ENCODE assay signal across 23 mouse cellular contexts in the genomic region with DNA sequence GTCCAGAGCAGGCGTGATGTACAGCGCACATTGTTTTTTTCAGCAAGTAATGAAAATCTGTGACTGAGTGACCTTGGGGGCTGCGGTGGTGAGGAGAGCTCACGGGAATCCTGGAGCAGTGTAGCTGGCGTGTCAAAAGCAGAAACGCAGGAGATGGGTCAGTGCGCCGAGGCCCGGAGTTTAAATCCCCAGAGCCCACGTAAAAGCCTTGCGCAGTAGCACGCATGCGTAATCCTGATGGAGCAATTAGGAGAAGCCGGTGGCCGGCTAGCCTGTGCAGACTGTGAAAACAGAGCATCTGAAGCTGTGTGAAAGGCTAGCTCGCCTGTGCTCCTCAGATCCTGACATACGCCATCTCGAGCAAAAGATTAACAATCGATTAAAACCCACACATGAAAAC. TPM values are rescaled to one million over a fixed set of nuclear protein-coding genes. Genes with fewer than 3 reads are reported as not detected.
DNase-seq lines count a peak whose midpoint lies in the region; ATAC-seq and TF ChIP-seq lines count a peak whose summit lies in the region.
"Had no signal": no experiment of that assay in that cellular context is flagged by ENCODE, and none has a peak within 500 bp of the region (broad histone marks: within the 10 kb centered on the region; RNA-seq: fewer than 3 reads in every experiment).

No protein-coding gene starts in this region.

- H3K9ac ChIP-seq in hindbrain, embryonic 14.5 days: peak overlapping the region; percentile 25
- 0 out of 2 replicates have a peak overlapping the region, but pooled peaks have one; percentile 16 for H3K9ac ChIP-seq in midbrain, embryonic 14.5 days (replicated peaks; ENCODE audit: low read length)
- H3K9ac ChIP-seq: embryonic facial prominence, embryonic 15.5 days; heart, embryonic 12.5 days; liver, embryonic 15.5 days had no signal

- ATAC-seq in hindbrain, embryonic 14.5 days (ENCODE audit: low FRiP score): no peak
- ATAC-seq in midbrain, embryonic 14.5 days (ENCODE audit: low FRiP score, low TSS enrichment): no peak
- ATAC-seq: forebrain, embryonic 16.5 days; inflammation-experienced regulatory T-cells, adult 6 months had no signal

- TF ChIP-seq POLR2A in kidney, adult 2 months (IDR thresholded peaks at IDR 0.05; ENCODE audit: low read depth, low read length): no peak

- H3K9me3 ChIP-seq in hindbrain, embryonic 14.5 days (ENCODE audit: control insufficient read depth, low read length): no peaks in the 10 kb centered on the region
- H3K9me3 ChIP-seq in midbrain, embryonic 14.5 days (ENCODE audit: control insufficient read depth, low read length): no peaks in the 10 kb centered on the region
- H3K9me3 ChIP-seq: embryonic facial prominence, embryonic 15.5 days; heart, embryonic 12.5 days; limb, embryonic 10.5 days; liver, embryonic 15.5 days had no signal

- 57% methylated on average over 19 of the region's 19 CpGs for WGBS in hindbrain, embryonic 14.5 days
- WGBS in midbrain, embryonic 14.5 days: 63% methylated on average over 19 of the region's 19 CpGs
- 90% methylated on average over 19 of the region's 19 CpGs for WGBS in kidney, adult 2 months

- DNase-seq in adrenal gland, adult 2 months: peak; percentile 35
- no peak for DNase-seq in adrenal gland, postnatal 14 days
- peak; percentile 14 for DNase-seq in R1 (ENCODE audit: low read depth, low spot score)
- DNase-seq in hindbrain, embryonic 14.5 days (ENCODE audit: low spot score): no peak
- peak; percentile 68 for DNase-seq in midbrain, embryonic 14.5 days
- no peak for DNase-seq in thymus, postnatal 10 days (ENCODE audit: low spot score in 2 of 2)
- no peak for DNase-seq in kidney, adult 2 months
- no peak for DNase-seq in kidney, adult 11 months
- DNase-seq: cerebellum, adult 9-10 months; gastrocnemius, postnatal 10 days; heart, postnatal 10 days; kidney, adult 8-10 months; kidney, postnatal 10 days; liver; thymus, postnatal 25 days had no signal

- no peak for TF ChIP-seq CTCF in kidney, adult 2 months (conservative IDR thresholded peaks at IDR 0.05; ENCODE audit: insufficient read depth, insufficient read length, low read depth, low read length)

- H3K27ac ChIP-seq in hindbrain, embryonic 14.5 days: peak overlapping the region; percentile 54; the same call in 1 of the 2 replicates
- H3K27ac ChIP-seq in midbrain, embryonic 14.5 days (replicated peaks; ENCODE audit: low read depth, low read length): peak overlapping the region; percentile 58
- H3K27ac ChIP-seq in kidney, adult 2 months (ENCODE audit: insufficient read depth, low read depth, low read length): no peak overlapping the region
- H3K27ac ChIP-seq: embryonic facial prominence, embryonic 15.5 days; layer of hippocampus, adult 2 months; limb, embryonic 10.5 days; liver, embryonic 15.5 days had no signal

- H3K4me2 ChIP-seq in hindbrain, embryonic 14.5 days (replicated peaks): peak overlapping the region; percentile 27
- H3K4me2 ChIP-seq in midbrain, embryonic 14.5 days (ENCODE audit: low read length): peak overlapping the region; percentile 21
- H3K4me2 ChIP-seq: embryonic facial prominence, embryonic 15.5 days; heart, embryonic 12.5 days; liver, embryonic 15.5 days had no signal

- H3K36me3 ChIP-seq in hindbrain, embryonic 14.5 days (replicated peaks; ENCODE audit: control insufficient read depth, insufficient read depth): no peaks in the 10 kb centered on the region
- no peaks in the 10 kb centered on the region for H3K36me3 ChIP-seq in midbrain, embryonic 14.5 days (ENCODE audit: control insufficient read depth, insufficient read depth, low read length)
- H3K36me3 ChIP-seq in kidney, adult 2 months (ENCODE audit: control insufficient read depth, insufficient read depth, low read length): no peaks in the 10 kb centered on the region; the same call in 1 of the 2 replicates
- H3K36me3 ChIP-seq: heart, embryonic 12.5 days; limb, embryonic 10.5 days had no signal

- no peak overlapping the region for H3K4me3 ChIP-seq in hindbrain, embryonic 14.5 days (replicated peaks; ENCODE audit: low read length)
- no peak overlapping the region for H3K4me3 ChIP-seq in midbrain, embryonic 14.5 days (replicated peaks; ENCODE audit: low read depth, low read length)
- H3K4me3 ChIP-seq in kidney, adult 2 months (ENCODE audit: insufficient read depth, low read depth, low read length): no peak overlapping the region
- H3K4me3 ChIP-seq: embryonic facial prominence, embryonic 15.5 days; heart, embryonic 12.5 days; layer of hippocampus, adult 2 months; limb, embryonic 10.5 days; liver, embryonic 15.5 days; myocyte had no signal

- H3K4me1 ChIP-seq in hindbrain, embryonic 14.5 days (replicated peaks; ENCODE audit: control insufficient read depth, insufficient read depth, low read length): peaks cover 7% of the 10 kb centered on the region; the same call in 1 of the 2 replicates
- H3K4me1 ChIP-seq in midbrain, embryonic 14.5 days (ENCODE audit: control insufficient read depth, insufficient read depth, low read length): peaks cover 6% of the 10 kb centered on the region; the same call in 1 of the 2 replicates
- no peaks in the 10 kb centered on the region for H3K4me1 ChIP-seq in kidney, adult 2 months (ENCODE audit: control insufficient read depth, insufficient read depth, low read length)

- H3K27me3 ChIP-seq in hindbrain, embryonic 14.5 days (ENCODE audit: control insufficient read depth, insufficient read depth, low read length): no peaks in the 10 kb centered on the region
- no peaks in the 10 kb centered on the region for H3K27me3 ChIP-seq in midbrain, embryonic 14.5 days (ENCODE audit: control insufficient read depth, insufficient read depth, low read length)
- H3K27me3 ChIP-seq in kidney, adult 2 months (replicated peaks; ENCODE audit: control insufficient read depth, insufficient read depth, low read length): no peaks in the 10 kb centered on the region
- H3K27me3 ChIP-seq: embryonic facial prominence, embryonic 15.5 days; heart, embryonic 12.5 days; liver, embryonic 15.5 days had no signal

RNA-seq across cellular contexts. Expression of gene Il4ra, which starts 20.0 kb away (rescaled TPM):
- total RNA-seq in adrenal gland, adult 2 months (2021): 100 to 1,000 TPM in 1 of 2 experiments, 10 to 100 TPM in 1; 49.6 to 142 TPM
- 76.2 and 114 TPM in 2 replicates for polyA plus RNA-seq in adrenal gland, adult 2 months (2012; rRNA removed)
- 51.5 and 62.0 TPM in 2 replicates for total RNA-seq in adrenal gland, postnatal 14 days (2021)
- polyA plus RNA-seq in hindbrain, embryonic 14.5 days (2014; fragmentation: Nextera tagmentation; extraction: Ambion mirVana): 3.9 and 4.6 TPM in 2 replicates
- 2.4 and 4.7 TPM in 2 replicates for polyA plus RNA-seq in midbrain, embryonic 14.5 days (2014; fragmentation: Nextera tagmentation; extraction: Ambion mirVana)
- polyA plus RNA-seq in kidney, adult 2 months (2012; rRNA removed): 16.1 and 20.3 TPM in 2 replicates

RNA-seq across cellular contexts. Expression of gene Il21r, which starts 31.3 kb away (rescaled TPM):
- total RNA-seq in adrenal gland, adult 2 months (2021): under 1 TPM; 0.52 to 0.76 TPM
- polyA plus RNA-seq in adrenal gland, adult 2 months (2012; rRNA removed): 1.9 and 2.4 TPM in 2 replicates
- 0.63 and 8.8 TPM in 2 replicates for total RNA-seq in adrenal gland, postnatal 14 days (2021)
- 0.40 and 0.50 TPM in 2 replicates for polyA plus RNA-seq in hindbrain, embryonic 14.5 days (2014; fragmentation: Nextera tagmentation; extraction: Ambion mirVana)
- 0.13 TPM in 1 of 2 replicates, not detected in the other for polyA plus RNA-seq in midbrain, embryonic 14.5 days (2014; fragmentation: Nextera tagmentation; extraction: Ambion mirVana)
- 1.4 and 6.4 TPM in 2 replicates for polyA plus RNA-seq in kidney, adult 2 months (2012; rRNA removed)

Comparison
In these comparisons a context has a peak if more than half of its experiments do, and no peak if none do; other contexts are left out.
1. DNase-seq: peak in adrenal gland, adult 2 months (single experiment), R1 (single experiment) and midbrain, embryonic 14.5 days (single experiment); none in adrenal gland, postnatal 14 days (single experiment), hindbrain, embryonic 14.5 days (single experiment), thymus, postnatal 10 days (0 of 2), kidney, adult 2 months (single experiment) and kidney, adult 11 months (single experiment).